20 mouse cellular contexts compared by ENCODE assay signal in genomic region chr8:37011011-37011410, GRCm38 (mm10). TPM values are rescaled to one million over a fixed set of nuclear protein-coding genes. Genes with fewer than 3 reads are reported as not detected.
A peak's percentile ranks its signal among the peaks of the same experiment; 100 is the strongest.
DNase-seq lines count a peak whose midpoint lies in the region; ATAC-seq and TF ChIP-seq lines count a peak whose summit lies in the region.
"Had no signal": no experiment of that assay in that cellular context is flagged by ENCODE, and none has a peak within 500 bp of the region (broad histone marks: within the 10 kb centered on the region; RNA-seq: fewer than 3 reads in every experiment).

No protein-coding gene starts in this region.

- H3K4me1 ChIP-seq in lung, adult 2 months (ENCODE audit: control insufficient read depth, insufficient read depth, low read length): no peaks in the 10 kb centered on the region
- H3K4me1 ChIP-seq in lung, postnatal 0 days (ENCODE audit: insufficient read depth, low read depth, low read length): no peaks in the 10 kb centered on the region
- no peaks in the 10 kb centered on the region for H3K4me1 ChIP-seq in stomach, postnatal 0 days (replicated peaks; ENCODE audit: control insufficient read depth, insufficient read depth)
- no peaks in the 10 kb centered on the region for H3K4me1 ChIP-seq in midbrain, embryonic 13.5 days (replicated peaks)
- H3K4me1 ChIP-seq: hindbrain, embryonic 13.5 days; limb, embryonic 12.5 days; midbrain, embryonic 15.5 days; neural tube, embryonic 12.5 days had no signal

- peak overlapping the region; percentile 19; the same call in 1 of the 2 replicates for H3K4me2 ChIP-seq in lung, postnatal 0 days (replicated peaks; ENCODE audit: low read depth, low read length)
- H3K4me2 ChIP-seq in stomach, postnatal 0 days (replicated peaks; ENCODE audit: low read depth): peak overlapping the region; percentile 25
- H3K4me2 ChIP-seq in midbrain, embryonic 13.5 days (replicated peaks): no peak overlapping the region
- H3K4me2 ChIP-seq: forebrain, embryonic 15.5 days; hindbrain, embryonic 13.5 days; limb, embryonic 12.5 days; liver, embryonic 11.5 days; midbrain, embryonic 15.5 days; neural tube, embryonic 12.5 days had no signal

- ATAC-seq in lung, postnatal 0 days: no peak
- no peak for ATAC-seq in stomach, postnatal 0 days (ENCODE audit: low FRiP score, low TSS enrichment)
- no peak for ATAC-seq in midbrain, embryonic 13.5 days
- ATAC-seq: CD4-positive, CD25-positive, alpha-beta regulatory T cell, adult 4 months; forebrain, embryonic 15.5 days; liver, postnatal 0 days; midbrain, embryonic 15.5 days had no signal

- no peak overlapping the region for H3K27ac ChIP-seq in lung, postnatal 0 days (ENCODE audit: low read length)
- no peak overlapping the region for H3K27ac ChIP-seq in stomach, postnatal 0 days (replicated peaks)
- no peak overlapping the region for H3K27ac ChIP-seq in midbrain, embryonic 13.5 days
- H3K27ac ChIP-seq: forebrain, embryonic 15.5 days; hindbrain, embryonic 13.5 days; limb, embryonic 12.5 days; midbrain, embryonic 15.5 days; neural tube, embryonic 12.5 days had no signal

- no peaks in the 10 kb centered on the region for H3K27me3 ChIP-seq in lung, postnatal 0 days (replicated peaks; ENCODE audit: insufficient read depth, low read length)
- H3K27me3 ChIP-seq in stomach, postnatal 0 days (ENCODE audit: control insufficient read depth, insufficient read depth, low read length): no peaks in the 10 kb centered on the region
- no peaks in the 10 kb centered on the region for H3K27me3 ChIP-seq in midbrain, embryonic 13.5 days
- H3K27me3 ChIP-seq: forebrain, embryonic 15.5 days; hindbrain, embryonic 13.5 days; limb, embryonic 12.5 days; midbrain, embryonic 15.5 days; neural tube, embryonic 12.5 days had no signal

- peak; percentile 59 for DNase-seq in heart, adult 11 months
- DNase-seq in heart, postnatal 4 days: no peak
- no peak for DNase-seq in lung, adult 2 months
- no peak for DNase-seq in lung, postnatal 14 days
- DNase-seq in lung, postnatal 0 days (ENCODE audit: low spot score): peak; percentile 50
- no peak for DNase-seq in stomach, postnatal 0 days (ENCODE audit: low spot score)
- DNase-seq: adrenal gland, postnatal 14 days; cerebellum, adult 8-10 months; gastrocnemius, postnatal 10 days; kidney, adult 9 months; kidney, postnatal 36 days; liver, postnatal 0 days had no signal

- TF ChIP-seq POLR2A in lung, adult 2 months (IDR thresholded peaks at IDR 0.05; ENCODE audit: borderline replicate concordance, extremely low read depth, low read depth, low read length): no peak

- TF ChIP-seq CTCF in lung, adult 2 months (IDR thresholded peaks at IDR 0.05; ENCODE audit: insufficient read depth, low read length): no peak
- TF ChIP-seq CTCF in lung, postnatal 0 days (IDR thresholded peaks at IDR 0.05): no peak
- no peak for TF ChIP-seq CTCF in stomach, postnatal 0 days (IDR thresholded peaks at IDR 0.05; ENCODE audit: low read depth)

- no peak for TF ChIP-seq EP300 in lung, postnatal 0 days (IDR thresholded peaks at IDR 0.05)
- TF ChIP-seq EP300 in stomach, postnatal 0 days (optimal IDR thresholded peaks at IDR 0.05): no peak

- peak overlapping the region; percentile 16 for H3K4me3 ChIP-seq in lung, adult 2 months (replicated peaks; ENCODE audit: extremely low read depth, low read depth, low read length)
- no peak overlapping the region for H3K4me3 ChIP-seq in lung, postnatal 0 days (ENCODE audit: low read depth, low read length)
- H3K4me3 ChIP-seq in stomach, postnatal 0 days (ENCODE audit: low read depth, low read length): no peak overlapping the region
- H3K4me3 ChIP-seq in midbrain, embryonic 13.5 days (replicated peaks): no peak overlapping the region
- H3K4me3 ChIP-seq: forebrain, embryonic 15.5 days; hindbrain, embryonic 13.5 days; limb, embryonic 12.5 days; midbrain, embryonic 15.5 days; neural tube, embryonic 12.5 days had no signal

- WGBS in lung, adult 2 months: 73% methylated on average over 7 of the region's 7 CpGs
- WGBS in lung, postnatal 0 days: 51% methylated on average over 7 of the region's 7 CpGs
- 52% methylated on average over 7 of the region's 7 CpGs for WGBS in stomach, postnatal 0 days
- 89% methylated on average over 7 of the region's 7 CpGs for WGBS in midbrain, embryonic 13.5 days

- H3K9ac ChIP-seq in lung, postnatal 0 days (replicated peaks; ENCODE audit: low read depth): no peak overlapping the region
- 0 out of 2 replicates have a peak overlapping the region, but pooled peaks have one; percentile 5 for H3K9ac ChIP-seq in stomach, postnatal 0 days (ENCODE audit: low read length)
- H3K9ac ChIP-seq in midbrain, embryonic 13.5 days (replicated peaks): no peak overlapping the region
- H3K9ac ChIP-seq: forebrain, embryonic 15.5 days; hindbrain, embryonic 13.5 days; limb, embryonic 12.5 days; liver, postnatal 0 days; midbrain, embryonic 15.5 days; neural tube, embryonic 12.5 days had no signal

- H3K9me3 ChIP-seq in lung, postnatal 0 days (ENCODE audit: low read length): no peaks in the 10 kb centered on the region
- no peaks in the 10 kb centered on the region for H3K9me3 ChIP-seq in stomach, postnatal 0 days (ENCODE audit: control insufficient read depth, low read length)
- no peaks in the 10 kb centered on the region for H3K9me3 ChIP-seq in midbrain, embryonic 13.5 days
- H3K9me3 ChIP-seq: forebrain, embryonic 15.5 days; hindbrain, embryonic 13.5 days; limb, embryonic 12.5 days; midbrain, embryonic 15.5 days; neural tube, embryonic 12.5 days had no signal

- H3K36me3 ChIP-seq in lung, postnatal 0 days (ENCODE audit: insufficient read depth, low read length): no peaks in the 10 kb centered on the region
- H3K36me3 ChIP-seq in stomach, postnatal 0 days (ENCODE audit: control insufficient read depth, insufficient read depth, low read length): no peaks in the 10 kb centered on the region
- H3K36me3 ChIP-seq in midbrain, embryonic 13.5 days: no peaks in the 10 kb centered on the region
- H3K36me3 ChIP-seq: forebrain, embryonic 15.5 days; hindbrain, embryonic 13.5 days; limb, embryonic 12.5 days; midbrain, embryonic 15.5 days; neural tube, embryonic 12.5 days had no signal

RNA-seq across cellular contexts. Expression of gene AI429214, which starts 17.6 kb away (rescaled TPM):
- total RNA-seq in heart, postnatal 4 days (2021): 1 to 10 TPM; 1.2 to 1.7 TPM
- polyA plus RNA-seq in lung, adult 2 months (2012; rRNA removed): 0.75 and 1.2 TPM in 2 replicates
- polyA plus RNA-seq in lung, postnatal 0 days (2015; fragmentation: Nextera tagmentation; extraction: Ambion mirVana): 0.41 and 0.45 TPM in 2 replicates
- polyA plus RNA-seq in stomach, postnatal 0 days (2015; fragmentation: Nextera tagmentation; extraction: Ambion mirVana): 0.18 and 0.35 TPM in 2 replicates
- 0.36 and 0.55 TPM in 2 replicates for polyA plus RNA-seq in midbrain, embryonic 13.5 days (2015; fragmentation: Nextera tagmentation; extraction: Ambion mirVana)
- polyA plus RNA-seq: CD4-positive, CD25-positive, alpha-beta regulatory T cell, adult 4 months; liver, embryonic 11.5 days had no signal

Comparison
In these comparisons a context has a peak if more than half of its experiments do, and no peak if none do; other contexts are left out.
1. DNase-seq: peak in heart, adult 11 months (single experiment) and lung, postnatal 0 days (single experiment); none in heart, postnatal 4 days (single experiment), lung, adult 2 months (single experiment), lung, postnatal 14 days (single experiment) and stomach, postnatal 0 days (single experiment).